Mouse (Mus musculus): Measurements from ENCODE around the gene Cd70. TPM values are rescaled to one million over a fixed set of nuclear protein-coding genes. Genes with fewer than 3 reads are reported as not detected.
"Not testable (repeated sequence)": the region's sequence is repeated elsewhere in the genome, so short reads cannot be mapped to it uniquely, and the experiment has no call there.

Gene Cd70
- total RNA-seq, 2 experiments from 2014 or later = not detected

GRCm38 (mm10) chr17:57139708-57140107, 9.9 kb downstream of the Cd70 start:
- intact Hi-C loops (cut with DNase I) = no loop called here
- no peak for DNase-seq (ENCODE audit: low spot score in 2 of 2)

DNA sequence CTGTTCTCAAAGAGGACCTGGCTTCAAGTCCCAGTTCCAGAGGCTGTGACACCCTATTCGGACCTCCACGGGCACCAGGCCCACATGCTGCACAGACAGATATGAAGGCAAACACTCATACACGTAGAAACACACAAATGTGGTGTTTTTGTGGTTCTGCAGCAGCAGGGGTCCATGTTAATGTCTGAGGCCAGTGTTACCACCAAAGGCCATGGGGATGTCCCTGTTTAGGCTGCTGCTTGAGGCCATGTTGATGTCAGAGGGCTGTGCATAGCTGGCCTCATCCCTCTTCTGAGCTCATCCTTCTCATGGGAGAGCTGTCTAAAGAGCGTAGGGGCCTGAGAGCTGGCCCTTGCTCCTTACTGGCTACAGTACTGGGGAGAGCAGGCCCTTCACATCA, 10.9 kb downstream of the Cd70 start:
- no peak for DNase-seq (ENCODE audit: low spot score in 2 of 2)
- intact Hi-C loops (cut with DNase I) = no loop called here

- intact Hi-C loops (cut with DNase I) = no loop called here
- DNase-seq (ENCODE audit: low spot score in 2 of 2) = no peak
Observed at GRCm38 (mm10) chr17:57135635-57136034, 13.9 kb downstream of the Cd70 start.

DNA sequence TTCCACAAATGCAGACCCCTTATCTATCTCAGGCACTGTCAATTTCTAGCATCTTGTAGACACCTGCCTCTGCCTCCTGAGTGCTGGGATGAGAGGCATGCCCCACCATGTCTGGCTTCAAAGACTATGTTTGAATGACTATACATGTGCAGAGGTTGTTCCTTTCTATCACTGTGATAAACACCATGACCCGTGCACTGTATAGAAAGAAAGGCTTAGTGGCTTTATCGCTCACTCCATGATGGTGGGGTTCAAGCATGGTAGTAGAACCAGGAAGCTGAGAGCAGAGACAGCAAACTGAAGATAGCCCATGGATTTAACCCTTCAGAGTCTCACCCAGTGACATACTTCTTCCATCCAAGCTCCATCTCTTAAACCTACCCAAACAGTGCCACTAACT, 14.9 kb downstream of the Cd70 start:
- intact Hi-C loops (cut with DNase I) = no loop called here
- DNase-seq (ENCODE audit: low spot score in 2 of 2) = no peak

DNA sequence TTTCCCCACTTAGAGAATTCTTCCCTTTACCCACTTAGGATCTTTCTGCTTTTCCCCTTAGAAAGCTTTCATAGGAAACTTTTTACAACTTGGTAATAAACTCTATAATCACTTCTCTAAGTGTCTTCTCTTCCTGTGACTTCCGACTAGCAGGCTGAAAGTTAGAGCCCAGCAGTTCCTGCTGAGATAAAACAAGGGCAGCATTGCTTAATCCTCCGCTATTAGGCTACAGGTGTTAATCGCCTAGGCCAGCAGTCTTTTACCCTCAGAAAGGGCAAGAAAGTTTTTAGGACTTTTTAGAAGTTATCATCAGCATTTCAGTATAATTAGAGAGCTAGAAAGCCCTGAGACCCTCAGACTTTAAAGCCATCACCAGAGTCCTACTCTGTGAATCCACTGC, 15.6 kb downstream of the Cd70 start:
- DNase-seq (ENCODE audit: low spot score in 2 of 2); intact Hi-C loops (cut with DNase I): not testable (repeated sequence)

DNA sequence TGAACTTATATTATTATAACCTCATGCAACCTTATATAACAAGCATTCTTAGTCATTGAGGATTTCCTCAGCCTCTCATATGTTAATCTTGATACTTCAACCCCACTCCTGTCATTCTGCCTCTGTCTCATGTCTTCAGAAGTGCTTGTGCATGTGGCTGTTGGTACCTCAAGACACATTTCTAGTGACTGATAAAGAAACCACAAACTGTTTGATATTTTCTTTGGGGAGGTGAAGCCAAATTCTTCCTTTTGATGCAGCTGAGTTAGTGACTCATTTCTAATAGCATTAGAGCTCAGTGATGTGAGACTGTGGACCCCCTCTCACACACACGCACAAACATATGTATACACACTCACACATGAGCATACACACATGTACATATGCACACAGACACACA, 17.8 kb downstream of the Cd70 start:
- intact Hi-C loops (cut with DNase I) = no loop called here
- DNase-seq (ENCODE audit: low spot score in 2 of 2) = no peak

GRCm38 (mm10) chr17:57125853-57126622, 23.5 kb downstream of the Cd70 start:
- no peak for DNase-seq (ENCODE audit: low spot score in 2 of 2)
- intact Hi-C loops (cut with DNase I) = no loop called here

GRCm38 (mm10) chr17:57124792-57125191, 24.8 kb downstream of the Cd70 start:
- intact Hi-C loops (cut with DNase I) = no loop called here
- DNase-seq (ENCODE audit: low spot score in 2 of 2) = no peak

DNA sequence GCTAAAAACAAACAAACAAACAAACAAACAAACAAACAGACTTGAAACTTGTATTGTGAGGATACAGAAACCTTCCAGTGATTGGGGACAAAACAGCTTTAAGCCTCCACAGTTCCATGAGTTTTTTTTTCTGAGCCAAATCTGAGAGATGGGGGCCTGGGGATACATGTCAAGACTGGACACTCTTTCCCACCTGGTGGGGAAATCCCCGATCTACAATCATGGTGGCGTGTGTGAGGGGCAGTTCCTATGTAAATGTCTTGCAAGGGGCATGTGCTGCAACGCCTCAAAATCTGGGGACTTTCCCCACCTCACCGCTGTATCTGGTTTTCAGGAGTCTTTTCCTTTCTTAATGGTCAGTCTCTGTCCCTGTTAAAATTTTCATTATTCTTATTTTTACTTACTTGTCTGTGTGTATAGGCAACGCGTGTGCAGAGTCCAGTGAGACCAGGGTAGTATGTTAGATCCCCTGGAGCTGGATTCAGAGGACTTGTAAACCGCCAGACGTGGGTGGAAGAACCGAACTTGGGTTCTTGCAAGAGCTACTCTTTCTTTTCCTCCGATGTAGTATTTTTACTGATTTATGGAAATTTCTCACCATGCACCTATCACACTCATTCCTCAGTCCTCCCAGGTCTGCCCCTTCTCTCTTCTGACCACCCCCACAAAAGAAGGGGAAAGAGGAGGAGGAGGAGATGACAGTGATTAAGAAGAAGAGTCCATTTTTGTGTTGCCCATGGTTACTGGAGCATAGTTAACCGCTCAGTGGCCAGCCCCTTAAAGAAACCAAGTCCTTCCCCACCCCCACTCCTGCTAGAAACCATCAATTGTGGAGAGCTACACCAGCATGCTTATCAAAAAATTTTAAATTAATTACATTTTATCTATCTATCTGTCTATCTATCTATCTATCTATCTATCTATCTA, 26.1 kb downstream of the Cd70 start:
- intact Hi-C loops (cut with DNase I) = no loop called here
- DNase-seq (ENCODE audit: low spot score in 2 of 2) = no peak

DNA sequence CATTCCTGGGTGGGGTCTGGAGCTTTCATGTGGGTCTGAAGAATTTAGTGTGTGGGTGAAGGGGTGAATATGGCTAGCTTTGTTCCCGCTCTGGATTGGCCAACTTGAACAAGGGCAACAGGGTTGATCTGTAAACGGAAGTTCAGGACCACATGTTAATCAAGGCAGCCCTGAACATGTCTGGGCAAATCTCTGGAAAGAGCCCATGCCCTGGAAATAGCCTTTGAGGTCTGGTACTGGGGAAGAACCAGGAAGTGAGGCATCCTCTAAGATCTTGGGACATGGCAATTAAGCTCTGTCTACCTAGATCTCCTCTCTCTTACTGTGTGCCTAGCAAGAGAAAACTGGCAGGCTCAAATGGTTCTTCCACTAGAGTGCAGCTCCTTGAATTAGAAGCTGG, 27.7 kb downstream of the Cd70 start:
- DNase-seq (ENCODE audit: low spot score in 2 of 2) = no peak
- intact Hi-C loops (cut with DNase I) = no loop called here

GRCm38 (mm10) chr17:57118524-57119349, 30.8 kb downstream of the Cd70 start:
- intact Hi-C loops (cut with DNase I) = no loop called here
- no peak for DNase-seq (ENCODE audit: low spot score in 2 of 2)

GRCm38 (mm10) chr17:57116801-57117200, 32.8 kb downstream of the Cd70 start:
- intact Hi-C loops (cut with DNase I) = no loop called here

DNA sequence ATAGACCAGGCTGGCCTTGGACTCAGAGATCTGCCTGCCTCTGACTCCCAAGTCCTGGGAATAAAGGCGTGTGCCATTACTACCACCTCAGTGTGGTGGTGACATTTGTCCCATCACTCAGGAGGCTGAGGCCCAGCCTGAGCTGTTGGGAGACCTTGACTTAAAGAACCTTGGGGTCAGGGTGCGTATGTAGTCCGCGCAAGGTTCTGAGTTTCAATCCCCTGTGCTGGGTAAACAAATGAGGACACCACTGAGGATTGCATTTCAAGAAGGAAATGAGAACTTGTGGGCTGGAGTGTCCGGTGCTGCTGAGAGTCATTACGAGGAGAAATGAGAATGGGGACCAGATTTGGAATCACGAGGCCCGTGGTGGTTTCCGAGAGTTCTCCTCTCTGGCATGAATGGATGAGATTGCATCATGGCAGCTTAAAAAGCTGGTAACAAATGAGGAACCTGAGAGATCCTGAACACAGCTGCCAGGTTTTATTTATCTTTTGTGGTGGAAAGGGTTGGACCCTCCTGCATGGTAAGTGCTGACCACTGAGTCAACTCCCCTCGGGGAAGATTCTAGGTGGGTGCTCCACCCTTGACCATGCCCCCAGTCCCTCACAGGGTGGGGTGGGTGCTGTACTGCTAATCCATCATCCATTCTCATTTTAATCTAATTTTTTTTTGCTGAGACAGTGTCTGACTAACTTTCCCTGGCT, 36.7 kb downstream of the Cd70 start:
- intact Hi-C loops (cut with DNase I) = no loop called here
- DNase-seq (ENCODE audit: low spot score in 2 of 2) = peak in 1 of 2 experiments; percentile 13

More at GRCm38 (mm10) chr17:57116801-57117200, 32.8 kb downstream of the Cd70 start:
- DNase-seq (ENCODE audit: low spot score in 2 of 2) = no peak

- DNase-seq (ENCODE audit: low spot score in 2 of 2) = no peak
- intact Hi-C loops (cut with DNase I) = no loop called here
Observed at GRCm38 (mm10) chr17:57110005-57110404, 39.6 kb downstream of the Cd70 start.

- no peak for DNase-seq (ENCODE audit: low spot score in 2 of 2)
- intact Hi-C loops (cut with DNase I) = no loop called here
Observed at GRCm38 (mm10) chr17:57108666-57109171, 40.9 kb downstream of the Cd70 start.

- DNase-seq (ENCODE audit: low spot score in 2 of 2) = no peak
- intact Hi-C loops (cut with DNase I) = no loop called here
Observed at GRCm38 (mm10) chr17:57108040-57108665, 41.4 kb downstream of the Cd70 start.

GRCm38 (mm10) chr17:57107064-57107463, 42.5 kb downstream of the Cd70 start:
- intact Hi-C loops (cut with DNase I) = no loop called here
- DNase-seq (ENCODE audit: low spot score in 2 of 2) = no peak

GRCm38 (mm10) chr17:57106035-57106368, 43.6 kb downstream of the Cd70 start:
- intact Hi-C loops (cut with DNase I) = no loop called here
- no peak for DNase-seq (ENCODE audit: low spot score in 2 of 2)

All from left cerebral cortex, postnatal 14 days (tissue).